8 mouse cellular contexts compared by ENCODE assay signal in the genomic region with DNA sequence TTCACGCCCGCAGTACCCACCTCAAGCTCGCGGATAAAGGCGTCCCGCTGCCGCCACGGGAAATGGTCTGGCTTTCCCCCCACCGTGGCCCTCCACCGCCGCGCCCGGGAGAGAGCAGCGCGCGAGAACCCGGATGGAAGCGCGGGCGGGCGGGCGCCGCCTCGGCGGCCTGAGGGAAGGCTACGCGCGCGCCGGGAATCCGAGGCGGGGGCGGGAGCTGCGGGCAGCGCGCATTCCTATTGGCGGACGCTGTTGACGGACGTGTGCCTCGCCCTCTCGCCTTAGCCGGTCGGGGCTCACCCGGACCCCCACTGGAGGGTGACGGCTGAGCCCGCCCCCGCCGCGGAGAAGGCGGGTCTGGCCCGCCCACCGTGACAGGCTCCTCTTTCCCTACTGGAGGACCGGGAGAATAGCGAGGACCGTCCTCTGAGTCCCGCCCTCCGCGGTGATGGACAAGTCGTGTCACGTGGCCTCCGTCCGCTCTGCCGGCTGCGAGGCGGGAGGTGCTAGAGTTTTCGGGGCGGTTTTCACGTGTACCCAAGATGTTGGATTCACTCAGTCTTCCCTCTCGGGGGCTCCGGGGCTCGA. TPM values are rescaled to one million over a fixed set of nuclear protein-coding genes. Genes with fewer than 3 reads are reported as not detected.
DNase-seq lines count a peak whose midpoint lies in the region; ATAC-seq lines count a peak whose summit lies in the region.

No protein-coding gene starts in this region.

- DNase-seq in NIH3T3 (ENCODE audit: low read depth) = peak; percentile 98
- DNase-seq in cerebellum, postnatal 10 days = peak; percentile 99 to 100
- DNase-seq in frontal cortex, postnatal 10 days (ENCODE audit: low spot score in 2 of 2) = peak; percentile 100
- DNase-seq in layer of hippocampus, postnatal 14 days (ENCODE audit: low spot score in 2 of 2) = peak; percentile 99 to 100
- peak; percentile 99 for DNase-seq in lung, postnatal 14 days
- DNase-seq in retina, adult 2 months (ENCODE audit: low read depth, low spot score) = peak; percentile 97
- DNase-seq in thymus, postnatal 36 days = peak; percentile 98 to 99

- peak overlapping the region; percentile 82 for H3K4me3 ChIP-seq in hindbrain, embryonic 12.5 days

- no peaks in the 10 kb centered on the region for H3K27me3 ChIP-seq in hindbrain, embryonic 12.5 days

- peak; percentile 97 for ATAC-seq in hindbrain, embryonic 12.5 days (ENCODE audit: low FRiP score)

- peak overlapping the region; percentile 98 for H3K27ac ChIP-seq in hindbrain, embryonic 12.5 days

- peaks cover 16% of the 10 kb centered on the region for H3K4me1 ChIP-seq in hindbrain, embryonic 12.5 days

- H3K9ac ChIP-seq in hindbrain, embryonic 12.5 days = peak overlapping the region; percentile 97

- H3K36me3 ChIP-seq in hindbrain, embryonic 12.5 days = no peaks in the 10 kb centered on the region

- H3K9me3 ChIP-seq in hindbrain, embryonic 12.5 days (replicated peaks) = no peaks in the 10 kb centered on the region

- H3K4me2 ChIP-seq in hindbrain, embryonic 12.5 days (replicated peaks) = peak overlapping the region; percentile 55

- under 1% methylated on average over 67 of the region's 72 CpGs for WGBS in hindbrain, embryonic 12.5 days

RNA-seq across cellular contexts. Expression of a gene that starts 33.1 kb away (rescaled TPM):
- polyA plus RNA-seq in hindbrain, embryonic 12.5 days (2016; fragmentation: Nextera tagmentation; extraction: Ambion mirVana) = 3.2 and 4.0 TPM in 2 replicates
- 1 to 10 TPM; 1.0 to 2.2 TPM for total RNA-seq in layer of hippocampus, postnatal 14 days (2021)

RNA-seq across cellular contexts. Expression of a gene that starts 33.2 kb away (rescaled TPM):
- polyA plus RNA-seq in hindbrain, embryonic 12.5 days (2016; fragmentation: Nextera tagmentation; extraction: Ambion mirVana) = 7.4 TPM in 2 replicates
- total RNA-seq in layer of hippocampus, postnatal 14 days (2021) = 10 to 100 TPM; 21.4 to 21.8 TPM

Comparison
In these comparisons a context has a peak if more than half of its experiments do, and no peak if none do; other contexts are left out.
1. Peak in every context shown above with its lines: DNase-seq, ATAC-seq, H3K4me3 ChIP-seq and H3K27ac ChIP-seq.